Mouse (Mus musculus): Measurements from ENCODE around the gene Cuedc2. TPM values are rescaled to one million over a fixed set of nuclear protein-coding genes. Genes with fewer than 3 reads are reported as not detected.

The Cuedc2 gene
- total and polyA plus RNA-seq, 3 experiments = 251 to 302 (median 297) TPM

DNA sequence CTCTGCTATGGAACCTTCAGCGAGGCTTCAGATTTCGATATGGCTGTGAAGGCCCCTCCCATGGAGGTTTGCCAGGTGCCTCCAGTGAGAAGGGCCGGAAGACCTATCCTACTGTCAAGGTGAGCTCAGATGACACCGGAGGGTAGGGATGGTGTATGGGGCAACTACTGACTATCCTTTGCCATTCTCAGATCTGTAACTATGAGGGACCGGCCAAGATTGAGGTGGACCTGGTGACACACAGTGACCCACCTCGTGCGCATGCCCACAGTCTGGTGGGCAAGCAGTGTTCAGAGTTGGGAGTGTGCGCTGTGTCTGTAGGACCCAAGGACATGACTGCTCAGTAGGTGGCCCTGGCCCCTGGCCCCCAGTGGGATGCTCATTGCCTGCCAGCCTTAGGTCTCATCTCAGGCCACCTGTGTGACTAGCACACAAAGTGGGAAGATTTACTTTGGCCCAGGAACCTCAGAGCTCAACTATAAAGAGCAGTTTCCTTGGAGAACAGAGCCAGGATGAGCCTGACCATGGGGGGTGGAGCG lies 31.7 kb downstream of the Cuedc2 start:
- no peak overlapping the region for H3K4me3 ChIP-seq (ENCODE audit: control insufficient read depth in 1 of 2, insufficient read depth in 1 of 2, low read depth in 2 of 2, low read length in 2 of 2)
- peaks cover 3% of the 10 kb centered on the region; the same call in 1 of the 2 replicates for H3K79me2 ChIP-seq (ENCODE audit: control insufficient read depth, insufficient read depth, low read length, poor library complexity)
- no peaks in the 10 kb centered on the region for H3K27me3 ChIP-seq (ENCODE audit: control insufficient read depth in 1 of 2, insufficient read depth in 2 of 2, low read length in 2 of 2)
- H3K27ac ChIP-seq (ENCODE audit: control insufficient read depth, low read depth, low read length) = no peak overlapping the region
- peaks cover 0 to 13% of the 10 kb centered on the region in 2 experiments; a peak in 2 of 4 replicates for H3K36me3 ChIP-seq (ENCODE audit: control insufficient read depth in 1 of 2, insufficient read depth in 2 of 2, low read length in 2 of 2)
- H3K9me3 ChIP-seq (replicated peaks; ENCODE audit: insufficient read depth, low read length) = no peaks in the 10 kb centered on the region
- DNase-seq (ENCODE audit: low read depth, low spot score) = no peak
- TF ChIP-seq RCOR1 (IDR thresholded peaks at IDR 0.05; ENCODE audit: low read depth, low read length) (no peak), CHD1 (IDR thresholded peaks at IDR 0.05; ENCODE audit: low read depth, low read length) (no peak), SIN3A (IDR thresholded peaks at IDR 0.05; ENCODE audit: low read length) (no peak), TBP (IDR thresholded peaks at IDR 0.05; ENCODE audit: low read depth, low read length) (no peak), BHLHE40 (IDR thresholded peaks at IDR 0.05; ENCODE audit: borderline replicate concordance, low read depth, low read length) (no peak), ETS1 (IDR thresholded peaks at IDR 0.05; ENCODE audit: low read depth, low read length) (no peak), ZC3H11A (IDR thresholded peaks at IDR 0.05; ENCODE audit: low read depth, low read length) (no peak), MAFK (IDR thresholded peaks at IDR 0.05; ENCODE audit: borderline replicate concordance, low read depth, low read length) (no peak), SMC3 (IDR thresholded peaks at IDR 0.05; ENCODE audit: low read depth, low read length) (no peak), POLR2A (IDR thresholded peaks at IDR 0.05; ENCODE audit: control insufficient read depth in 1 of 2, insufficient read depth in 1 of 2, low read depth in 1 of 2, low read length in 2 of 2, poor library complexity in 1 of 2) (no peak), USF1 (IDR thresholded peaks at IDR 0.05; ENCODE audit: low read depth, low read length) (no peak), EP300 (IDR thresholded peaks at IDR 0.05; ENCODE audit: low read depth in 1 of 2, low read length in 2 of 2) (no peak), JUND (IDR thresholded peaks at IDR 0.05; ENCODE audit: low read depth, low read length) (no peak), KAT2A (conservative IDR thresholded peaks at IDR 0.05; ENCODE audit: low read depth, low read length) (no peak), E2F4 (IDR thresholded peaks at IDR 0.05; ENCODE audit: borderline replicate concordance, low read depth, low read length) (no peak), MYB (IDR thresholded peaks at IDR 0.05; ENCODE audit: low read depth, low read length) (no peak), USF2 (IDR thresholded peaks at IDR 0.05; ENCODE audit: borderline replicate concordance in 1 of 2, insufficient read depth in 1 of 2, low read depth in 1 of 2, low read length in 2 of 2) (no peak), MAZ (IDR thresholded peaks at IDR 0.05; ENCODE audit: low read depth, low read length) (no peak), GATA1 (IDR thresholded peaks at IDR 0.05; ENCODE audit: low read depth, low read length) (no peak)
- H3K9ac ChIP-seq (ENCODE audit: control insufficient read depth, low read depth, low read length, poor library complexity, severe bottlenecking) = no peak overlapping the region
- H3K4me1 ChIP-seq (ENCODE audit: control insufficient read depth in 1 of 2, insufficient read depth in 2 of 2, low read length in 2 of 2) = peaks cover 6 to 18% of the 10 kb centered on the region in 2 experiments

DNA sequence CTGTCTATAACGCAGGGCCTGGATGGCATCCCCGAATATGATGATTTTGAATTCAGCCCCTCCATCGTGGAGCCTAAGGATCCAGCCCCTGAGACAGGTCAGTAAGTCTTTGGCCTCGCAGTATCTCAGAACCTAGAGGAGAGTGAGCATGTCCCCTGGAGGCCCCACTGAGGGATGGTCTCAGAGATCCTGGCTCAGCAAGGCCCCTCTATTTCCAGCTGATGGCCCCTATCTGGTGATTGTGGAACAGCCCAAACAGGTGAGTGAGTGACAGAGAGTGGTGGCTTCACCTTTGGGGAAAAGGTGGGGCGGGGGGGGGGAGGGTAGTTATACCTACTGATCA lies 32.3 kb downstream of the Cuedc2 start:
- Histone ChIP-seq H3K27me3 (ENCODE audit: control insufficient read depth in 1 of 2, insufficient read depth in 2 of 2, low read length in 2 of 2) (no peaks in the 10 kb centered on the region), H3K36me3 (ENCODE audit: control insufficient read depth in 1 of 2, insufficient read depth in 2 of 2, low read length in 2 of 2) (peaks cover 0 to 14% of the 10 kb centered on the region in 2 experiments; a peak in 2 of 4 replicates), H3K4me3 (ENCODE audit: control insufficient read depth in 1 of 2, insufficient read depth in 1 of 2, low read depth in 2 of 2, low read length in 2 of 2) (peak overlapping the region; percentile 77 to 82), H3K9me3 (replicated peaks; ENCODE audit: insufficient read depth, low read length) (no peaks in the 10 kb centered on the region), H3K79me2 (ENCODE audit: control insufficient read depth, insufficient read depth, low read length, poor library complexity) (peaks cover 3% of the 10 kb centered on the region; the same call in 1 of the 2 replicates), H3K27ac (ENCODE audit: control insufficient read depth, low read depth, low read length) (peak overlapping the region; percentile 70), H3K4me1 (ENCODE audit: control insufficient read depth in 1 of 2, insufficient read depth in 2 of 2, low read length in 2 of 2) (peaks cover 6 to 20% of the 10 kb centered on the region in 2 experiments), H3K9ac (ENCODE audit: control insufficient read depth, low read depth, low read length, poor library complexity, severe bottlenecking) (peak overlapping the region; percentile 92)
- no peak for DNase-seq (ENCODE audit: low read depth, low spot score)
- TF ChIP-seq ZC3H11A (IDR thresholded peaks at IDR 0.05; ENCODE audit: low read depth, low read length) = no peak
- 0 out of 2 replicates have a peak, but pooled peaks have one; percentile 17 for TF ChIP-seq MAZ (IDR thresholded peaks at IDR 0.05; ENCODE audit: low read depth, low read length)
- no peak for TF ChIP-seq BHLHE40 (IDR thresholded peaks at IDR 0.05; ENCODE audit: borderline replicate concordance, low read depth, low read length)
- 0 out of 2 replicates have a peak, but pooled peaks have one; percentile 0 for TF ChIP-seq SMC3 (IDR thresholded peaks at IDR 0.05; ENCODE audit: low read depth, low read length)

Measured in MEL (cell line).